Mouse (Mus musculus) heart, postnatal 0 days (tissue): ENCODE measurements around the gene Mast4. TPM values are rescaled to one million over a fixed set of nuclear protein-coding genes. Genes with fewer than 3 reads are reported as not detected.
A peak's percentile ranks its signal among the peaks of the same experiment; 100 is the strongest.

ENCODE experiments used
- ATAC-seq: fragments of 200-750 bp; cut with Nextera tagmentation; 2 replicates; pipeline ENCODE4 v1.8.0; 2017; ENCODE audit warnings: low read depth, moderate number of reproducible peaks, moderate library complexity; ENCODE audit not compliant: insufficient read depth
- DNase-seq: peaks from one replicate; pipeline ENCODE4 v3.0.0-alpha.2; 2016; ENCODE audit warnings: low spot score
- H3K27ac ChIP-seq: fragments of 300-500 bp; sonication (generic); 2 replicates; pipeline ENCODE4 v1.5.1; 2014; ENCODE audit warnings: low read depth, mild to moderate bottlenecking
- H3K27me3 ChIP-seq: fragments of 300-500 bp; sonication (generic); 2 replicates; pipeline ENCODE4 v1.6.1; 2014; ENCODE audit warnings: low read length, mixed read lengths; ENCODE audit not compliant: control insufficient read depth, insufficient read depth
- H3K36me3 ChIP-seq: fragments of 300-500 bp; sonication (generic); replicated peaks from 2 replicates; pipeline ENCODE4 v1.6.1; 2014; ENCODE audit warnings: low read length, mixed read lengths; ENCODE audit not compliant: control insufficient read depth, insufficient read depth
- H3K4me1 ChIP-seq: fragments of 300-500 bp; sonication (generic); 2 replicates; pipeline ENCODE4 v1.6.1; 2014; ENCODE audit warnings: antibody characterized with exemption; ENCODE audit not compliant: control insufficient read depth, insufficient read depth
- H3K4me2 ChIP-seq: fragments of 300-500 bp; sonication (generic); 2 replicates; pipeline ENCODE4 v1.6.1; 2014; ENCODE audit warnings: low read depth, mild to moderate bottlenecking, low read length, moderate library complexity
- H3K4me3 ChIP-seq: fragments of 300-500 bp; sonication (generic); 2 replicates; pipeline ENCODE4 v1.5.1; 2014; ENCODE audit warnings: low read depth, low read length
- H3K9ac ChIP-seq: fragments of 300-500 bp; sonication (generic); replicated peaks from 2 replicates; pipeline ENCODE4 v1.6.1; 2014; ENCODE audit warnings: low read depth, low read length, mixed read lengths
- H3K9me3 ChIP-seq: fragments of 300-500 bp; sonication (generic); replicated peaks from 2 replicates; pipeline ENCODE4 v1.6.1; 2016; ENCODE audit warnings: low read length; ENCODE audit not compliant: control insufficient read depth
- CTCF ChIP-seq: IDR thresholded peaks from 2 replicates; pipeline ENCODE4 v1.5.1; 2016; ENCODE audit warnings: antibody characterized with exemption, control low read depth, low read depth
- EP300 ChIP-seq: IDR thresholded peaks from 2 replicates; pipeline ENCODE4 v1.6.1; 2016; ENCODE audit warnings: antibody characterized with exemption, low read depth
- WGBS: fragments of 180-500 bp; shearing (Covaris S2); extraction: QIAGEN DNeasy Blood & Tissue Kit; methylation state at CpG from one replicate; pipeline ENCODE4 v1.1.7; 2014; 5-methylcytosine and 5-hydroxymethylcytosine counted together
- polyA plus RNA-seq: library from polyadenylated mRNA; unstranded; fragments of >200 nt; fragmentation: Nextera tagmentation; extraction: Ambion mirVana; gene quantifications from 2 replicates; pipeline ENCODE4 v1.2.1, GENCODE M21; 2015
- total RNA-seq: library from RNA; depleted of rRNA; stranded (reverse); fragments of >200 nt; gene quantifications from 2 replicates; pipeline ENCODE4 v1.2.3, GENCODE M21; 2014; ENCODE audit warnings: low replicate concordance

Gene Mast4
- total and polyA plus RNA-seq, 2 experiments from 2014 or later = 26.7 to 35.5 TPM

DNA sequence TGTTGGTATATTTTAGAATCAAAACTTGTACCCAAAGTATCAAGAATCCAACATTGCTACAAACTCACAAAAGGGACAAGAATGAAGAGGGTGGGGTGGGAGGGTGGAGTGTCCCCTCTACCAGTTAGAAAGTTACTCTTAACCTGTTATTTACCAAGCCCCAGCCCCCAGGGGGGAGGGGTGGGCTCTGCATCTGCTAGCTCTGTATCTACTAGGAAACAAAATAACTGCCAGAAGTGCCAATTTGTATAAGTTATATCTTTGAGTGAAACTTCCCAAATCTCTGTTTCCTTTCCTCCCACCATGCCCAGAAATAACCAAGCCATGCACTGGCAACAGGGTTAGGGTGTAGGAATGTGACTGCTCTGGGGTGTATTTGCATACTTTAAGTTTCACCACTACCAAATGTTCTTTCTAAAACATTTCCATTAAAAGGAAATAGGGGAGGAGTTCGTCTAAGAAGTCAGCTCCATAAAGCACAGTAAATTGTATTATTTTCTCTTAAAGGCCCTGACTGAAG is 130.9 kb downstream of the Mast4 start:
- WGBS = 46% methylated on average over 1 of the region's 1 CpGs
- Histone ChIP-seq H3K4me1 (no peaks in the 10 kb centered on the region), H3K27ac (no peak overlapping the region), H3K27me3 (no peaks in the 10 kb centered on the region), H3K4me3 (no peak overlapping the region), H3K9me3 (no peaks in the 10 kb centered on the region), H3K9ac (no peak overlapping the region), H3K36me3 (no peaks in the 10 kb centered on the region), H3K4me2 (no peak overlapping the region)
- TF ChIP-seq EP300 (no peak), CTCF (no peak)
- no peak for DNase-seq
- no peak for ATAC-seq

DNA sequence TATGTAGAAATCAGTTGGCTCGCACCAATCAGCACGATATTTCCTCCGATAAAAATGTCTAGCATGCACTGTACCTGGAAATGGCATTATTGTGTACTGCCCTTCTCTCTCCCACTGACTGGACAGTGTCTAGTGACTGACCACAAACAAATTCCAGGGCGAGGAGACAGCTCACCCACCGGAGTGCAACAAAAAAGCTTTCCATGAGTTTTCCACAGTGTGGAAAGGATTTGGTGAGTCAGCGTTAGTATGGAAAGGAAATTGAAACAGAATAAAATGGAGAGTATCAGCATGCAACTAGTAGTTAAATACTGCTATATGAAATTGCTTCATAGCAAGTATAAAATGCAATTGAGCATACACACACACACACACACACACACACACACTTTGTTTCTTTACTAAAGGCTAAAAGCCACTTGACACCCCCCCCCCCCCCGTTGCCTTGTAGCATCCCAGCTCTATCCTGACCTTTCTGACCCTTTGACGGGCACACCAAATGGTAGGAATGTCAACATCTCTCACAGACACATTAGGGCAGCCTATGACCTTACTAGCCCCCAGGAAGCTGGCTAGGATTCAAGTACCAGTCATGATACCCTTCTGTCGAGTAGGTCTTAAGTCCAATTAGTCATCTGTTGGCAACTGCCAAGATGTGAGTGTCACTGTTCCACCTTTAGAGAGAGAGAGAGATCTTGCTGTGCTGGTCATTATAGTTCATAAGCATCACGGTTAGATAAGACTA is 133.1 kb downstream of the Mast4 start:
- no peak overlapping the region for H3K4me2 ChIP-seq
- no peaks in the 10 kb centered on the region for H3K4me1 ChIP-seq
- TF ChIP-seq CTCF = no peak
- no peak for TF ChIP-seq EP300
- H3K9ac ChIP-seq = no peak overlapping the region
- WGBS = 66% methylated on average over 10 of the region's 10 CpGs
- ATAC-seq = no peak
- no peaks in the 10 kb centered on the region for H3K27me3 ChIP-seq
- no peaks in the 10 kb centered on the region for H3K9me3 ChIP-seq
- no peaks in the 10 kb centered on the region for H3K36me3 ChIP-seq
- no peak overlapping the region for H3K27ac ChIP-seq
- no peak for DNase-seq
- no peak overlapping the region for H3K4me3 ChIP-seq

- DNase-seq (no peak), ATAC-seq (no peak)
- H3K4me3 ChIP-seq = no peak overlapping the region
- no peaks in the 10 kb centered on the region for H3K27me3 ChIP-seq
- H3K4me1 ChIP-seq = no peaks in the 10 kb centered on the region
- no peak for TF ChIP-seq CTCF
- no peak for TF ChIP-seq EP300
- WGBS = 42% methylated on average over 2 of the region's 2 CpGs
- H3K9me3 ChIP-seq = no peaks in the 10 kb centered on the region
- H3K27ac ChIP-seq = no peak overlapping the region
- H3K4me2 ChIP-seq = no peak overlapping the region
- H3K36me3 ChIP-seq = no peaks in the 10 kb centered on the region
- H3K9ac ChIP-seq = no peak overlapping the region
Observed at GRCm38 (mm10) chr13:103199823-103200660, 134.3 kb downstream of the Mast4 start.

DNA sequence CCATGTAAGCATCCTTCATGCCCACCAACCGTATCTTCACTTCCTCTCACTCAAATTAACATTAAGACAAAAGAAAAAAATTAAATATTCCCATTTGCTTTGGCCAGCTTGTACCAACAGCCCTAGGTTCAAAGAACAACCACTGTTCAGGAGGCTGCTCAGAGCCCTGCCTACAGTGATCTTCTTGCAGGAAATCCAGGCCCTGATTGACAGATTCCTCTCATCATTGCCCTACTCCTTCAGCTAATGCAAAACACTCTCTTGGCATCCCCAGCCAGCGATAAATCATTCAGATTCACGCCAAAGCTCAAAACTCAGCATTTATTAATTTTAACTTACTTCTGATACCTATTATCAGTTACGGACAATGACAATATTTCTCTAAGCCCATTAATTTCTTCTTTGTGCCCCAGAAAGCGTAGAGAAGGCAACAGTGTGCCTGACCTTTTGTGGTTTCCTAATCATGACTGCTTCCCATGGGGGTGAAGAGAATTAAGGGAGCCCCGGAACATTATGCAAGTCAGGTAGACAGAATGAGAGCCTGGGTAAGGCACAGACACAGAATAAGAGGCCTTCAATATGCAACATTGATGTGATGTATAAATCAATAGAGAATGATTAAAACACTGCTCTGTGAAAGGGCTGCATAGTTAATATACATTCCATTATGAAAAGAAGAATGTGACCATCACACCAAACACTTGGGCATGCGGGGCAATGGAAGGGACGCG is 135.9 kb downstream of the Mast4 start:
- 89% methylated on average over 9 of the region's 9 CpGs for WGBS
- Histone ChIP-seq H3K4me2 (no peak overlapping the region), H3K9me3 (no peaks in the 10 kb centered on the region), H3K4me1 (no peaks in the 10 kb centered on the region), H3K27me3 (no peaks in the 10 kb centered on the region), H3K36me3 (no peaks in the 10 kb centered on the region), H3K4me3 (no peak overlapping the region), H3K27ac (no peak overlapping the region), H3K9ac (no peak overlapping the region)
- no peak for DNase-seq
- TF ChIP-seq EP300 = no peak
- no peak for TF ChIP-seq CTCF
- ATAC-seq = no peak

DNA sequence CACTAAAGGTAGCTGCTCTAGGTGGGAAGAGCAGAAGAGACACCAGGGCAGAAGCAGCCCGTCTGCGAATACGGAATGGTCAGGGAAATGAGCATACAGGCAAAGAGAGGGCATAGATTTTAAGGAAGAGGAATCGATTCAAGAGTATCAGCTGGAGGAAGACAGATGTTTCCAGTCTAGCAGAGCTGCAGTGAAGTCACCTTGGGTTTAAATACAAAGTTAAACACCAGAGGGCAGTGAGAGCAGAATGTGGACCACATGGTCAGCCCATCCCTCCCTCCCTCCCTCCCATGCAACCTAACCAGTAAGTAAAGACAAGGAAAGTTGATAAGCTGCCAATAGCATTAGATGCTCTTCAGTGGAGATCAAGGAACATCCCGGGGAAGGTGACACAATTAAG is 138.0 kb downstream of the Mast4 start:
- H3K4me2 ChIP-seq = no peak overlapping the region
- DNase-seq (peak; percentile 29), ATAC-seq (no peak)
- H3K9me3 ChIP-seq = no peaks in the 10 kb centered on the region
- H3K27me3 ChIP-seq = no peaks in the 10 kb centered on the region
- H3K4me3 ChIP-seq = no peak overlapping the region
- WGBS = 59% methylated on average over 5 of the region's 5 CpGs
- H3K36me3 ChIP-seq = no peaks in the 10 kb centered on the region
- no peak overlapping the region for H3K9ac ChIP-seq
- H3K4me1 ChIP-seq = no peaks in the 10 kb centered on the region
- no peak overlapping the region for H3K27ac ChIP-seq
- TF ChIP-seq EP300 (no peak), CTCF (peak; percentile 39)
